Mouse (Mus musculus): ENCODE data around the gene Esm1. TPM values are rescaled to one million over a fixed set of nuclear protein-coding genes. Genes with fewer than 3 reads are reported as not detected.

The Esm1 gene
- polyA plus RNA-seq, 1 experiment from 2014 or later: 0.97 TPM

- H3K27ac ChIP-seq (ENCODE audit: low read depth, low read length): no peak overlapping the region
- no peaks in the 10 kb centered on the region for H3K27me3 ChIP-seq (ENCODE audit: control insufficient read depth, insufficient read depth, low read length)
- no peaks in the 10 kb centered on the region for H3K9me3 ChIP-seq (ENCODE audit: control insufficient read depth, low read length)
- H3K4me1 ChIP-seq (ENCODE audit: control insufficient read depth, insufficient read depth, low read length): peaks cover 9% of the 10 kb centered on the region; the same call in 1 of the 2 replicates
- no peak for DNase-seq (ENCODE audit: low spot score, missing footprints)
- no peak overlapping the region for H3K9ac ChIP-seq (ENCODE audit: low read length)
- ATAC-seq (ENCODE audit: low FRiP score): no peak
- no peak overlapping the region for H3K4me3 ChIP-seq (ENCODE audit: low read depth, low read length)
- no peaks in the 10 kb centered on the region for H3K36me3 ChIP-seq (ENCODE audit: control insufficient read depth, insufficient read depth, low read length)
- WGBS: 68% methylated on average over 9 of the region's 9 CpGs
- H3K4me2 ChIP-seq: no peak overlapping the region
Observed at GRCm38 (mm10) chr13:113197872-113198502, 11.5 kb upstream of the Esm1 start.

- WGBS: 53% methylated on average over 3 of the region's 3 CpGs
- Histone ChIP-seq H3K36me3 (ENCODE audit: control insufficient read depth, insufficient read depth, low read length) (no peaks in the 10 kb centered on the region), H3K9me3 (ENCODE audit: control insufficient read depth, low read length) (no peaks in the 10 kb centered on the region), H3K9ac (ENCODE audit: low read length) (no peak overlapping the region), H3K4me3 (ENCODE audit: low read depth, low read length) (no peak overlapping the region), H3K4me2 (no peak overlapping the region), H3K27me3 (ENCODE audit: control insufficient read depth, insufficient read depth, low read length) (no peaks in the 10 kb centered on the region), H3K27ac (ENCODE audit: low read depth, low read length) (no peak overlapping the region), H3K4me1 (ENCODE audit: control insufficient read depth, insufficient read depth, low read length) (peaks cover 9% of the 10 kb centered on the region; the same call in 1 of the 2 replicates)
- DNase-seq (ENCODE audit: low spot score, missing footprints) (no peak), ATAC-seq (ENCODE audit: low FRiP score) (peak; percentile 63)
Observed at GRCm38 (mm10) chr13:113199331-113199730, 10.1 kb upstream of the Esm1 start.

GRCm38 (mm10) chr13:113200726-113201125 lies 8.7 kb upstream of the Esm1 start:
- Histone ChIP-seq H3K27me3 (ENCODE audit: control insufficient read depth, insufficient read depth, low read length) (no peaks in the 10 kb centered on the region), H3K4me1 (ENCODE audit: control insufficient read depth, insufficient read depth, low read length) (peaks cover 9% of the 10 kb centered on the region; the same call in 1 of the 2 replicates)

GRCm38 (mm10) chr13:113201631-113202030 lies 7.8 kb upstream of the Esm1 start:
- Histone ChIP-seq H3K4me1 (ENCODE audit: control insufficient read depth, insufficient read depth, low read length) (peaks cover 9% of the 10 kb centered on the region; the same call in 1 of the 2 replicates), H3K27ac (ENCODE audit: low read depth, low read length) (no peak overlapping the region), H3K9ac (ENCODE audit: low read length) (no peak overlapping the region), H3K36me3 (ENCODE audit: control insufficient read depth, insufficient read depth, low read length) (no peaks in the 10 kb centered on the region), H3K27me3 (ENCODE audit: control insufficient read depth, insufficient read depth, low read length) (no peaks in the 10 kb centered on the region), H3K4me3 (ENCODE audit: low read depth, low read length) (no peak overlapping the region), H3K4me2 (no peak overlapping the region), H3K9me3 (ENCODE audit: control insufficient read depth, low read length) (no peaks in the 10 kb centered on the region)
- 90% methylated on average over 2 of the region's 2 CpGs for WGBS
- DNase-seq (ENCODE audit: low spot score, missing footprints): no peak
- ATAC-seq (ENCODE audit: low FRiP score): no peak

More at GRCm38 (mm10) chr13:113200726-113201125, 8.7 kb upstream of the Esm1 start:
- Histone ChIP-seq H3K4me3 (ENCODE audit: low read depth, low read length) (no peak overlapping the region), H3K27ac (ENCODE audit: low read depth, low read length) (no peak overlapping the region), H3K9me3 (ENCODE audit: control insufficient read depth, low read length) (no peaks in the 10 kb centered on the region), H3K36me3 (ENCODE audit: control insufficient read depth, insufficient read depth, low read length) (no peaks in the 10 kb centered on the region), H3K9ac (ENCODE audit: low read length) (no peak overlapping the region), H3K4me2 (no peak overlapping the region)
- ATAC-seq (ENCODE audit: low FRiP score): no peak
- DNase-seq (ENCODE audit: low spot score, missing footprints): no peak
- WGBS: 71% methylated on average over 8 of the region's 8 CpGs

GRCm38 (mm10) chr13:113202184-113202583 lies 7.3 kb upstream of the Esm1 start:
- H3K9me3 ChIP-seq (ENCODE audit: control insufficient read depth, low read length): no peaks in the 10 kb centered on the region
- DNase-seq (ENCODE audit: low spot score, missing footprints): no peak
- no peaks in the 10 kb centered on the region for H3K36me3 ChIP-seq (ENCODE audit: control insufficient read depth, insufficient read depth, low read length)
- H3K4me1 ChIP-seq (ENCODE audit: control insufficient read depth, insufficient read depth, low read length): peaks cover 7% of the 10 kb centered on the region; the same call in 1 of the 2 replicates
- no peaks in the 10 kb centered on the region for H3K27me3 ChIP-seq (ENCODE audit: control insufficient read depth, insufficient read depth, low read length)
- no peak overlapping the region for H3K27ac ChIP-seq (ENCODE audit: low read depth, low read length)
- WGBS: 69% methylated on average over 4 of the region's 4 CpGs
- H3K4me3 ChIP-seq (ENCODE audit: low read depth, low read length): no peak overlapping the region
- H3K4me2 ChIP-seq: no peak overlapping the region
- no peak overlapping the region for H3K9ac ChIP-seq (ENCODE audit: low read length)
- no peak for ATAC-seq (ENCODE audit: low FRiP score)

- H3K27me3 ChIP-seq (ENCODE audit: control insufficient read depth, insufficient read depth, low read length): no peaks in the 10 kb centered on the region
- ATAC-seq (ENCODE audit: low FRiP score) (no peak), DNase-seq (ENCODE audit: low spot score, missing footprints) (no peak)
- H3K4me2 ChIP-seq: no peak overlapping the region
- 77% methylated on average over 5 of the region's 5 CpGs for WGBS
- no peaks in the 10 kb centered on the region for H3K4me1 ChIP-seq (ENCODE audit: control insufficient read depth, insufficient read depth, low read length)
- no peaks in the 10 kb centered on the region for H3K9me3 ChIP-seq (ENCODE audit: control insufficient read depth, low read length)
- no peak overlapping the region for H3K4me3 ChIP-seq (ENCODE audit: low read depth, low read length)
- no peaks in the 10 kb centered on the region for H3K36me3 ChIP-seq (ENCODE audit: control insufficient read depth, insufficient read depth, low read length)
- H3K9ac ChIP-seq (ENCODE audit: low read length): no peak overlapping the region
- no peak overlapping the region for H3K27ac ChIP-seq (ENCODE audit: low read depth, low read length)
Observed at GRCm38 (mm10) chr13:113203146-113203545, 6.3 kb upstream of the Esm1 start.

- Histone ChIP-seq H3K27me3 (ENCODE audit: control insufficient read depth, insufficient read depth, low read length) (no peaks in the 10 kb centered on the region), H3K4me1 (ENCODE audit: control insufficient read depth, insufficient read depth, low read length) (no peaks in the 10 kb centered on the region), H3K36me3 (ENCODE audit: control insufficient read depth, insufficient read depth, low read length) (no peaks in the 10 kb centered on the region), H3K27ac (ENCODE audit: low read depth, low read length) (no peak overlapping the region), H3K4me3 (ENCODE audit: low read depth, low read length) (no peak overlapping the region), H3K9me3 (ENCODE audit: control insufficient read depth, low read length) (no peaks in the 10 kb centered on the region), H3K9ac (ENCODE audit: low read length) (no peak overlapping the region), H3K4me2 (no peak overlapping the region)
- DNase-seq (ENCODE audit: low spot score, missing footprints) (no peak), ATAC-seq (ENCODE audit: low FRiP score) (no peak)
- WGBS: 91% methylated on average over 5 of the region's 5 CpGs
Observed at GRCm38 (mm10) chr13:113205346-113205745, 4.1 kb upstream of the Esm1 start.

GRCm38 (mm10) chr13:113211345-113211744 lies 1.9 kb downstream of the Esm1 start:
- ATAC-seq (ENCODE audit: low FRiP score): no peak
- DNase-seq (ENCODE audit: low spot score, missing footprints): no peak
- no peaks in the 10 kb centered on the region for H3K27me3 ChIP-seq (ENCODE audit: control insufficient read depth, insufficient read depth, low read length)
- no peak overlapping the region for H3K4me2 ChIP-seq
- H3K9ac ChIP-seq (ENCODE audit: low read length): no peak overlapping the region
- no peak overlapping the region for H3K27ac ChIP-seq (ENCODE audit: low read depth, low read length)
- H3K4me1 ChIP-seq (ENCODE audit: control insufficient read depth, insufficient read depth, low read length): no peaks in the 10 kb centered on the region
- WGBS: 79% methylated on average over 15 of the region's 15 CpGs
- H3K36me3 ChIP-seq (ENCODE audit: control insufficient read depth, insufficient read depth, low read length): no peaks in the 10 kb centered on the region
- no peaks in the 10 kb centered on the region for H3K9me3 ChIP-seq (ENCODE audit: control insufficient read depth, low read length)
- H3K4me3 ChIP-seq (ENCODE audit: low read depth, low read length): no peak overlapping the region

- Histone ChIP-seq H3K4me2 (no peak overlapping the region), H3K27me3 (ENCODE audit: control insufficient read depth, insufficient read depth, low read length) (no peaks in the 10 kb centered on the region), H3K9ac (ENCODE audit: low read length) (no peak overlapping the region), H3K9me3 (ENCODE audit: control insufficient read depth, low read length) (no peaks in the 10 kb centered on the region), H3K4me1 (ENCODE audit: control insufficient read depth, insufficient read depth, low read length) (no peaks in the 10 kb centered on the region), H3K27ac (ENCODE audit: low read depth, low read length) (no peak overlapping the region), H3K36me3 (ENCODE audit: control insufficient read depth, insufficient read depth, low read length) (no peaks in the 10 kb centered on the region), H3K4me3 (ENCODE audit: low read depth, low read length) (no peak overlapping the region)
- ATAC-seq (ENCODE audit: low FRiP score) (no peak), DNase-seq (ENCODE audit: low spot score, missing footprints) (no peak)
- WGBS: 76% methylated on average over 3 of the region's 3 CpGs
Observed at GRCm38 (mm10) chr13:113212401-113212800, 2.9 kb downstream of the Esm1 start.

Measured in midbrain, embryonic 11.5 days (tissue).